8 mouse cellular contexts compared by ENCODE assay signal in genomic region chr11:55240556-55240955, GRCm38 (mm10). TPM values are rescaled to one million over a fixed set of nuclear protein-coding genes. Genes with fewer than 3 reads are reported as not detected.
A peak's percentile ranks its signal among the peaks of the same experiment; 100 is the strongest.
DNase-seq lines count a peak whose midpoint lies in the region; ATAC-seq and TF ChIP-seq lines count a peak whose summit lies in the region.

No protein-coding gene starts in this region.

- ATAC-seq in heart, embryonic 11.5 days (replicated peaks; ENCODE audit: insufficient number of reproducible peaks, low FRiP score, low TSS enrichment), result no peak
- ATAC-seq in hindbrain, postnatal 0 days, result no peak
- peak; percentile 97 for ATAC-seq in megakaryocyte progenitor cell, adult 5-6 weeks (replicated peaks; ENCODE audit: poor library complexity)

- no peaks in the 10 kb centered on the region for H3K9me3 ChIP-seq in heart, embryonic 11.5 days (replicated peaks; ENCODE audit: control insufficient read depth, low read length)
- no peaks in the 10 kb centered on the region for H3K9me3 ChIP-seq in embryonic facial prominence, embryonic 10.5 days
- no peaks in the 10 kb centered on the region for H3K9me3 ChIP-seq in hindbrain, postnatal 0 days (ENCODE audit: low read length)

- H3K4me2 ChIP-seq in heart, embryonic 11.5 days, result no peak overlapping the region
- no peak overlapping the region for H3K4me2 ChIP-seq in hindbrain, postnatal 0 days (ENCODE audit: low read depth, low read length)

- H3K9ac ChIP-seq in heart, embryonic 11.5 days (ENCODE audit: low read depth, low read length), result no peak overlapping the region
- no peak overlapping the region for H3K9ac ChIP-seq in hindbrain, postnatal 0 days (replicated peaks; ENCODE audit: low read length)

- no peaks in the 10 kb centered on the region for H3K36me3 ChIP-seq in heart, embryonic 11.5 days (ENCODE audit: control insufficient read depth, insufficient read depth, low read length)
- H3K36me3 ChIP-seq in embryonic facial prominence, embryonic 10.5 days (replicated peaks), result no peaks in the 10 kb centered on the region
- no peaks in the 10 kb centered on the region for H3K36me3 ChIP-seq in hindbrain, postnatal 0 days (ENCODE audit: insufficient read depth, low read length)

- no peaks in the 10 kb centered on the region for H3K4me1 ChIP-seq in heart, embryonic 11.5 days (ENCODE audit: control insufficient read depth, insufficient read depth, low read length)
- no peaks in the 10 kb centered on the region for H3K4me1 ChIP-seq in embryonic facial prominence, embryonic 10.5 days
- no peaks in the 10 kb centered on the region for H3K4me1 ChIP-seq in hindbrain, postnatal 0 days (ENCODE audit: insufficient read depth, low read length)

- H3K27ac ChIP-seq in heart, embryonic 11.5 days (ENCODE audit: low read depth, low read length), result no peak overlapping the region
- no peak overlapping the region for H3K27ac ChIP-seq in embryonic facial prominence, embryonic 10.5 days (replicated peaks)
- H3K27ac ChIP-seq in hindbrain, postnatal 0 days, result no peak overlapping the region

- WGBS in heart, embryonic 11.5 days (ENCODE audit: insufficient replicate concordance), result 61% methylated on average over 7 of the region's 7 CpGs
- 66% methylated on average over 7 of the region's 7 CpGs for WGBS in embryonic facial prominence, embryonic 10.5 days
- 60% methylated on average over 7 of the region's 7 CpGs for WGBS in hindbrain, postnatal 0 days

- no peaks in the 10 kb centered on the region for H3K27me3 ChIP-seq in heart, embryonic 11.5 days (ENCODE audit: control insufficient read depth, insufficient read depth, low read length)
- no peaks in the 10 kb centered on the region for H3K27me3 ChIP-seq in embryonic facial prominence, embryonic 10.5 days (replicated peaks; ENCODE audit: low read depth, poor library complexity, severe bottlenecking)
- no peaks in the 10 kb centered on the region for H3K27me3 ChIP-seq in hindbrain, postnatal 0 days (ENCODE audit: insufficient read depth, low read length)

- TF ChIP-seq CTCF in hindbrain, postnatal 0 days (IDR thresholded peaks at IDR 0.05; ENCODE audit: low read depth), result peak; percentile 74

- no peak overlapping the region for H3K4me3 ChIP-seq in heart, embryonic 11.5 days (ENCODE audit: low read depth, low read length)
- no peak overlapping the region for H3K4me3 ChIP-seq in embryonic facial prominence, embryonic 10.5 days
- H3K4me3 ChIP-seq in hindbrain, postnatal 0 days (ENCODE audit: low read length), result no peak overlapping the region

- DNase-seq in heart, adult 18-20 months, result peak; percentile 79 to 82
- peak; percentile 51 for DNase-seq in adrenal gland, postnatal 25 days
- DNase-seq in embryonic facial prominence, embryonic 10.5 days (ENCODE audit: low spot score), result peak; percentile 46
- peak; percentile 75 for DNase-seq in hindbrain, postnatal 0 days (ENCODE audit: low spot score)
- peak; percentile 69 for DNase-seq in left cerebral cortex, adult 11 months (ENCODE audit: low spot score)
- DNase-seq in spleen, postnatal 36 days (ENCODE audit: low spot score in 2 of 2), result peak; percentile 45 to 64

RNA-seq across cellular contexts. Expression of gene Slc36a1, which starts 36.4 kb away (rescaled TPM):
- total RNA-seq in heart, adult 18-20 months (2021), result 10 to 100 TPM; 10.3 to 11.8 TPM
- polyA plus RNA-seq in heart, embryonic 11.5 days (2014; fragmentation: Nextera tagmentation; extraction: Ambion mirVana), result 0.59 and 2.0 TPM in 2 replicates
- 16.7 and 26.4 TPM in 2 replicates for total RNA-seq in adrenal gland, postnatal 25 days (2021)
- 1.3 and 1.6 TPM in 2 replicates for polyA plus RNA-seq in embryonic facial prominence, embryonic 10.5 days (2016; fragmentation: Nextera tagmentation; extraction: Ambion mirVana)
- total RNA-seq in hindbrain, postnatal 0 days (2014; rRNA removed), result 35.0 and 37.3 TPM in 2 replicates
- polyA plus RNA-seq in hindbrain, postnatal 0 days (2015; fragmentation: Nextera tagmentation; extraction: Ambion mirVana), result 3.8 TPM in 2 replicates
- total RNA-seq in megakaryocyte progenitor cell, adult 5-6 weeks (2015), result 24.6 and 25.4 TPM in 2 replicates
- 10.7 and 12.4 TPM in 2 replicates for total RNA-seq in megakaryocyte progenitor cell, adult 5-6 weeks (2017)

RNA-seq across cellular contexts. Expression of gene Slc36a2, which starts 55.7 kb away (rescaled TPM):
- 10 to 100 TPM; 11.4 to 22.0 TPM for total RNA-seq in heart, adult 18-20 months (2021)
- polyA plus RNA-seq in heart, embryonic 11.5 days (2014; fragmentation: Nextera tagmentation; extraction: Ambion mirVana), result 3.5 TPM in 2 replicates
- total RNA-seq in adrenal gland, postnatal 25 days (2021), result 58.3 and 78.2 TPM in 2 replicates
- 0.50 and 0.96 TPM in 2 replicates for polyA plus RNA-seq in embryonic facial prominence, embryonic 10.5 days (2016; fragmentation: Nextera tagmentation; extraction: Ambion mirVana)
- 0.36 and 0.84 TPM in 2 replicates for total RNA-seq in hindbrain, postnatal 0 days (2014; rRNA removed)
- 0.78 and 0.94 TPM in 2 replicates for polyA plus RNA-seq in hindbrain, postnatal 0 days (2015; fragmentation: Nextera tagmentation; extraction: Ambion mirVana)
- total RNA-seq in megakaryocyte progenitor cell, adult 5-6 weeks (2015), result 3.1 and 4.7 TPM in 2 replicates
- 1.7 and 2.6 TPM in 2 replicates for total RNA-seq in megakaryocyte progenitor cell, adult 5-6 weeks (2017)
